Mouse (Mus musculus) hindbrain, embryonic 12.5 days (tissue): ENCODE results near the gene Mmp24. TPM values are rescaled to one million over a fixed set of nuclear protein-coding genes. Genes with fewer than 3 reads are reported as not detected.

Source experiments
- ATAC-seq: fragments of 200-750 bp; cut with Nextera tagmentation; 2 replicates; pipeline ENCODE4 v1.8.0; 2017; ENCODE audit warnings: moderate TSS enrichment; ENCODE audit not compliant: low FRiP score
- H3K27ac ChIP-seq: fragments of 300-500 bp; sonication (generic); 2 replicates; pipeline ENCODE4 v1.5.1; 2016; ENCODE audit warnings: mild to moderate bottlenecking
- H3K27me3 ChIP-seq: fragments of 300-500 bp; sonication (generic); 2 replicates; pipeline ENCODE4 v1.6.1; 2016; ENCODE audit warnings: mild to moderate bottlenecking
- H3K36me3 ChIP-seq: fragments of 300-500 bp; sonication (generic); 2 replicates; pipeline ENCODE4 v1.6.1; 2016; ENCODE audit warnings: mild to moderate bottlenecking
- H3K4me1 ChIP-seq: fragments of 300-500 bp; sonication (generic); 2 replicates; pipeline ENCODE4 v1.6.1; 2016
- H3K4me2 ChIP-seq: fragments of 300-500 bp; sonication (generic); replicated peaks from 2 replicates; pipeline ENCODE4 v1.6.1; 2016; ENCODE audit warnings: mild to moderate bottlenecking
- H3K4me3 ChIP-seq: fragments of 300-500 bp; sonication (generic); 2 replicates; pipeline ENCODE4 v1.5.1; 2016; ENCODE audit warnings: mild to moderate bottlenecking
- H3K9ac ChIP-seq: fragments of 300-500 bp; sonication (generic); 2 replicates; pipeline ENCODE4 v1.6.1; 2016; ENCODE audit warnings: mild to moderate bottlenecking, moderate library complexity
- H3K9me3 ChIP-seq: fragments of 300-500 bp; sonication (generic); replicated peaks from 2 replicates; pipeline ENCODE4 v1.6.1; 2016; ENCODE audit warnings: mild to moderate bottlenecking
- WGBS: fragments of 180-500 bp; shearing (Covaris S2); methylation state at CpG from one replicate; pipeline ENCODE4 v1.1.7; 2016; 5-methylcytosine and 5-hydroxymethylcytosine counted together
- polyA plus RNA-seq: library from polyadenylated mRNA; unstranded; fragments of >200 nt; fragmentation: Nextera tagmentation; extraction: Ambion mirVana; gene quantifications from 2 replicates; pipeline ENCODE4 v1.2.1, GENCODE M21; 2016

Gene Mmp24
- polyA plus RNA-seq, 1 experiment from 2014 or later, result 6.0 TPM

DNA sequence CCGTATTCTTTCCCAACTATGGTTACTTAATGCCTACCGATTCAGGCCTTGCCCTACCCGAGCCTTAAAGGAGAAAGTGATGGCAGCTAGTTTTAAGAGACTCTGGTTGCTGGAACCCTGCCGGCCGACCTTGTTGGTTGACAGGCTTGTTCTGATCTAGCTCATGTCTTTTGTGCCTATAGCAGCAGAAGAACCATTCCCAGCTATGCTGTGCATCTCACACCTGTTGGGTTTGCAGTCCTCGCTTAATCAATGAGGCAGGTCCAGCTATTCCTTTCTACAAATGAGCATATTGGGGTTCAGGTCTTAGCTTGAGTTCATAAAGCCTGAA is 30.7 kb downstream of the Mmp24 start:
- no peak for ATAC-seq
- Histone ChIP-seq H3K27me3 (no peaks in the 10 kb centered on the region), H3K27ac (no peak overlapping the region), H3K9ac (no peak overlapping the region), H3K4me3 (no peak overlapping the region), H3K9me3 (no peaks in the 10 kb centered on the region), H3K4me2 (no peak overlapping the region), H3K4me1 (no peaks in the 10 kb centered on the region), H3K36me3 (peaks cover 8% of the 10 kb centered on the region)
- WGBS, result 85% methylated on average over 6 of the region's 6 CpGs

DNA sequence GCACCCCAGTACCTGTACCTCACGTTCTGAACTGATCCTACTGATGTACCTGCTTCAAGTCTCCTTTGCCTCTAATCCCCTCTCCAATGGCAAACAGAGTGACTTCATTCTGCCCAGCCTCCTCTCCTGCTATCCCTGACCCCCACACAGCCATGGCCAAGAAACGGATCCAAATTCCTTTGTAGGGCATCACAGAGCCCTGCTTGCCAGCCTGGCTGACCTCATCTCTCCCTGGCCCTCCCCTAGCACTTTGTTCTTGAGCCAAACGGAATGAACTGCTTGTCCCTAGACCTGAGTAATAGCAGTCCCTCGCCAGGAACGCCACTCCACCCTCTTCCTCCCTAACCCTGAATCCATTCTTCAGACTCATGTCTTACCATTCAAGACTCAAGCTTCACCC is 31.4 kb downstream of the Mmp24 start:
- 66% methylated on average over 5 of the region's 5 CpGs for WGBS
- no peaks in the 10 kb centered on the region for H3K4me1 ChIP-seq
- H3K9me3 ChIP-seq, result no peaks in the 10 kb centered on the region
- ATAC-seq, result no peak
- 0 out of 2 replicates have a peak, but pooled peaks cover 3% of the 10 kb centered on the region for H3K36me3 ChIP-seq
- H3K9ac ChIP-seq, result no peak overlapping the region
- no peaks in the 10 kb centered on the region for H3K27me3 ChIP-seq
- H3K4me3 ChIP-seq, result no peak overlapping the region
- no peak overlapping the region for H3K4me2 ChIP-seq
- no peak overlapping the region for H3K27ac ChIP-seq

DNA sequence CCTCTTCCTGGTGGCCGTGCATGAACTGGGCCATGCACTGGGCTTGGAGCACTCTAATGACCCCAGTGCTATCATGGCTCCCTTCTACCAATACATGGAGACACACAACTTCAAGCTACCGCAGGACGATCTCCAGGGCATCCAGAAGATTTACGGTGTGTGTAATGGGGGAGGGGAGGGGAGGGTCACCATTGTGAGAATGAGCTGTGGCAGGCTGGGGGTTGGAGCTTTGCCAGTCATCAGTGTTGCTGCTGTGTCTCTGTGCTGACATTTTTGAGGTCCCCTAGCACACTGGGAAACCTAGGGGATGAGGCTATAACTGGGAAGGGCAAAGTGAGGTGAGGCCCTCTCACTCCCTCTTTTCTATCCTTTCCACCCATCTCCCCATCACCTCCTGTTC is 32.3 kb downstream of the Mmp24 start:
- Histone ChIP-seq H3K9ac (no peak overlapping the region), H3K36me3 (no peaks in the 10 kb centered on the region), H3K27ac (no peak overlapping the region), H3K4me2 (no peak overlapping the region), H3K4me3 (no peak overlapping the region), H3K9me3 (no peaks in the 10 kb centered on the region), H3K4me1 (no peaks in the 10 kb centered on the region), H3K27me3 (no peaks in the 10 kb centered on the region)
- ATAC-seq, result no peak
- WGBS, result 84% methylated on average over 4 of the region's 4 CpGs

DNA sequence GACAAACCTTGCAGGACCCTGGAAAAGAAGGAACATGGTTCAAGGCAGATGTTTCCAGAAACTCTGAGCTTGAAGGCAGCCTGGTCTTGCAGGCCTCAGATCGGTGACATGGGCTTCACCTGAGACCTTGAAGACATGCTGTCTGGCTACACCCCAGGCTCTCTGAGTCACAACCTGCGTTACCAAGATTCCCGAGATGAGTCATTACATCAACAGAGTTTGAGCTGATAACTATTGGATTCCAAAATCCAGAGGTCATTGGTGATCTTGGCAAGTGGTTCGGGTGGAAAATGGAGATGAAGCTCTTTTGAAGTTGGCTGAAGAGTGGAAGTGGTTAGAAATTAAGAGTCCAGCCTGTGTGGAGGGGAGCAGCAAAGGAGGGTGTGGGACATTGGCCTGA is 34.5 kb downstream of the Mmp24 start:
- 85% methylated on average over 4 of the region's 4 CpGs for WGBS
- Histone ChIP-seq H3K36me3 (no peaks in the 10 kb centered on the region), H3K4me3 (no peak overlapping the region), H3K9ac (no peak overlapping the region), H3K4me1 (no peaks in the 10 kb centered on the region), H3K9me3 (no peaks in the 10 kb centered on the region), H3K4me2 (no peak overlapping the region), H3K27me3 (no peaks in the 10 kb centered on the region), H3K27ac (no peak overlapping the region)
- no peak for ATAC-seq

DNA sequence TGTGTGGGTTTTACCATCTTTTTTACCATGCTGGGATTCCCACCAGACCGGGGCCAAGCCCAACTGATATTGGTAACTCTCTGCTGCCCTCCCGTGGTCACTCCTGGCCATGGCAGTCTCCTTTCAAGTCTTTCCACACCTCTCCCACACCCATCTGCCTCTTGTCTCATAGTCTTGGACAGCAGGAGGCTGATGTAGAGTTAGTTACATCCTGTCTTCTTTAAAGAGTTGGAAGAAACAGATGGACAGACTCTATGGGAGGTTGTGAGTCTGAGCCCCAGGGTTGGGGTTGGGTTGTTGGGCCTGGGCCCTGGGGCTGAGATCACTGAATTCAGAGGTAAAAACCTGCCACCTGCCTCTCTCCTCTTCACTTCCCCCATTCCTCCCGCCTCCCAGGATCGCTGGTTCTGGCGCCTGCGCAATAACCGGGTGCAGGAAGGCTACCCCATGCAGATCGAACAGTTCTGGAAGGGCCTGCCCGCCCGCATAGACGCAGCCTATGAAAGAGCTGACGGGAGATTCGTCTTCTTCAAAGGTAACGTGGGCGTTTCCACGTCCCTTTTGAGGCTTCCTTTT is 36.8 kb downstream of the Mmp24 start:
- ATAC-seq, result no peak
- no peak overlapping the region for H3K27ac ChIP-seq
- peaks cover 3% of the 10 kb centered on the region; the same call in 1 of the 2 replicates for H3K27me3 ChIP-seq
- H3K9me3 ChIP-seq, result no peaks in the 10 kb centered on the region
- H3K9ac ChIP-seq, result no peak overlapping the region
- no peak overlapping the region for H3K4me2 ChIP-seq
- H3K4me1 ChIP-seq, result no peaks in the 10 kb centered on the region; the same call in 1 of the 2 replicates
- H3K4me3 ChIP-seq, result no peak overlapping the region
- WGBS, result 36% methylated on average over 16 of the region's 16 CpGs
- 0 out of 2 replicates have a peak, but pooled peaks cover 13% of the 10 kb centered on the region for H3K36me3 ChIP-seq

DNA sequence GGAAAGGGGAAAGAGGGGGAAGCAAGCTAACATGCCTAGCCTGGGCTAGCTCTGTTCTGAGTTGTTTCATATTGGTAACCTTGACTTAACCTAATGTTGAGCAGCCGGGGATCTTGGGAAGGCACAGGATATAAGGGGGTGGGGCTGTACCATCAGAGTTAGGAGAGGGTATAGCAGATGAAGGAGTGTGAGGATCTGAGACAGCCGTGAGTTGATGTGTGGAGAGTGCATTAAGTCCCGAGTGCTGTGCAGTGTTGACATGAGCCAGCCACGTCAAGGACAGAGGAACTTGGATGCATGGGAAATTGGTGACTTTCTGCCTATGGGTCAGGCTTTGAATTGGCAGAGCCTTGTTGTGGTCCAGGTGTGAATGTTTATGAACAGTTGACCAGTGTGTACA is 37.5 kb downstream of the Mmp24 start:
- no peak overlapping the region for H3K9ac ChIP-seq
- peaks cover under 1% of the 10 kb centered on the region; the same call in 1 of the 2 replicates for H3K4me1 ChIP-seq
- H3K9me3 ChIP-seq, result no peaks in the 10 kb centered on the region
- H3K27me3 ChIP-seq, result peaks cover 3% of the 10 kb centered on the region; the same call in 1 of the 2 replicates
- no peak for ATAC-seq
- H3K4me3 ChIP-seq, result no peak overlapping the region
- WGBS, result 85% methylated on average over 4 of the region's 4 CpGs
- no peak overlapping the region for H3K4me2 ChIP-seq
- H3K36me3 ChIP-seq, result 0 out of 2 replicates have a peak, but pooled peaks cover 13% of the 10 kb centered on the region
- no peak overlapping the region for H3K27ac ChIP-seq

DNA sequence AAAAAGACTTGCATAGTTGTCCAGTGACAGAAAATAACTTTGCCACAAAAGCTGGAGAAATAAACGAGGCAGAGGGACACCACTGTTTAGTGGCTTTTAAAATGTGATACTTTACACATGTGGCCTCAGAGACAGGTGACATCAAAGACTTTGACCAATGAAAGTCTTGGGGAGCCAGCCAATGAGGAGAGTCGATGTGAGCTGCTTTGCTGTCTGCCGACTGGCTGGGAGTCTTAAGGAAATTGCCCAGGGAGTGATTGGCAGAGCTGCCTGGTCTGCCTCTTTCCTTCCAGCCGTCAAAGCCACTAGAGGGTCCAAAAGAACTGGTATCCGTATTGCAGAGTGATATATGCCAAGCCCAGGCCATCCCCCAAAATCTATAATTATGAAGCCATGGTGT is 39.7 kb downstream of the Mmp24 start:
- H3K27me3 ChIP-seq, result peaks cover 3% of the 10 kb centered on the region; the same call in 1 of the 2 replicates
- H3K27ac ChIP-seq, result no peak overlapping the region
- WGBS, result 34% methylated on average over 5 of the region's 5 CpGs
- H3K4me1 ChIP-seq, result peaks cover 22% of the 10 kb centered on the region
- H3K9me3 ChIP-seq, result no peaks in the 10 kb centered on the region
- no peak for ATAC-seq
- H3K36me3 ChIP-seq, result 0 out of 2 replicates have a peak, but pooled peaks cover 13% of the 10 kb centered on the region
- no peak overlapping the region for H3K4me2 ChIP-seq
- no peak overlapping the region for H3K4me3 ChIP-seq
- H3K9ac ChIP-seq, result no peak overlapping the region

DNA sequence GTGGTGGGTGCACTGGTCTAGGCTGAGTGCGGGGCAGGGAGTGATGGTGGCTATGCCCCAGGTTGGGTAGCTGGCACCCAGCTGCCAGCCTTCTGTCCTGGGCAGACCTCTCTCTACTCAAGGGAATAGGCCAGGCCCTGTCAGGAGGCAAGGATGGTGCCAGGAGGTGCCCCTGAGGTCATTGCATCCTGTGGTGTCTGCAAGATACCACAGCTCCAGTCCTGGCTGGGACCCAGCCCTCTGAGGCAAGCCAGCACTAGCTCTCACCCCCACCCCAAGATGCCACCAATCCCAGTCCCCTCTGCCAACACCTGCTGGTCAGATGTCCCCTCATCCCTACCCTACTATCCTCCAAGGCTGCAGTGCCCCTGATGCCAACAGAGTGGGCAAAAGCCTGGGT is 41.0 kb downstream of the Mmp24 start:
- H3K4me2 ChIP-seq, result no peak overlapping the region
- WGBS, result 100% methylated on average over 1 of the region's 1 CpGs

DNA sequence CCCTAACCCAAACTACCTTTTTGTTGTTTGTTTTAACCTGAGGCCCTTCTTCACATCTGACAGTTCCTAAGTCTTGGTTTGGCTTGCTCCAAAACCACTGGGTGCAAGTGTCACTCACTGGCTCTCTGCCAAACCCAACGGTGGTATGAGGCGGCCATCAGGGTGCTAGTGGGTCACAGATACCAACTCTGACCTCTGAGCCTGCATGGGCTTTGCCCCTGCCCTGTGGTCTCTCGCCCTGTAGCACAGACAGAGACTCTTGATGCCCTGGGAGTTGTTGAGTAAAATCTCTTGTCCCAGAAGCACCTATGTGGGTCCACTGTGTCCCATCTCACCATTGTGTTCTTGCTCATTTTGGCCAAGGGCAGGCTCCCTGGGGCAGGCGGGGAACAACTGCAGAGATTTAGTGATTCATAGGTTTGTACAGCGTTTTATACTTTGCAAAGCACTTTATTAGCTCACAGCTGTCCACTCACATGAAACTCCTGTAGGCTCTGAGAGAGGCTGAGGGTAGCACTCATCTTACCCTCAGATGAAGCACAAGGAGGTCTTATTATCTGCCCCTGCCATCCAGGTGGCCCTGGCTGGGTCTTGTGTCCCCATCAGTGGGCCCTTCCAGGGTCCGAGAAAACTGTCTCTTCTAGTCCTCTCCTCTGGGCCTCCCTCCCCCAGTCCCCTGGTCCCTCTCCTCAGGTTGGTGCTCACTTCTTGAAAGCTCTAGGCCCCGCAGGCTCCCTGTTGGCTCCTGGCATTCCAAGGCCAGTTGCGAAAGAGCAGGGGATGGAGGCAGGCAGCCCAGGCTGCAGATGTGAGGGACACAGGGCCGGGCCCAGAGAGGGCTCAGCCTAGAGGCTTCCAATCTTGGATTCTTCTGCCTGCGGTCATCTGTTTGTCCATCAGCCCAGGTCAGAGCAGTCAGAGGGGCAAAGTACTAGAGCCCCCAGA is 42.4 kb downstream of the Mmp24 start:
- 78% methylated on average over 10 of the region's 10 CpGs for WGBS
- H3K27me3 ChIP-seq, result peaks cover 3% of the 10 kb centered on the region; the same call in 1 of the 2 replicates
- H3K27ac ChIP-seq, result peak overlapping the region; percentile 40; the same call in 1 of the 2 replicates
- 0 out of 2 replicates have a peak overlapping the region, but pooled peaks have one; percentile 83 for H3K9ac ChIP-seq
- peaks cover 35% of the 10 kb centered on the region for H3K36me3 ChIP-seq
- peak overlapping the region; percentile 50; the same call in 1 of the 2 replicates for H3K4me3 ChIP-seq
- H3K4me1 ChIP-seq, result peaks cover 22% of the 10 kb centered on the region
- peak overlapping the region; percentile 83 for H3K4me2 ChIP-seq
- ATAC-seq, result no peak
- no peaks in the 10 kb centered on the region for H3K9me3 ChIP-seq

More for the DNA sequence above, 41.0 kb downstream of the Mmp24 start:
- H3K4me3 ChIP-seq, result no peak overlapping the region
- H3K36me3 ChIP-seq, result peaks cover 23% of the 10 kb centered on the region
- ATAC-seq, result no peak
- H3K9ac ChIP-seq, result no peak overlapping the region
- peaks cover 3% of the 10 kb centered on the region; the same call in 1 of the 2 replicates for H3K27me3 ChIP-seq
- no peaks in the 10 kb centered on the region for H3K9me3 ChIP-seq
- no peak overlapping the region for H3K27ac ChIP-seq
- peaks cover 22% of the 10 kb centered on the region for H3K4me1 ChIP-seq

DNA sequence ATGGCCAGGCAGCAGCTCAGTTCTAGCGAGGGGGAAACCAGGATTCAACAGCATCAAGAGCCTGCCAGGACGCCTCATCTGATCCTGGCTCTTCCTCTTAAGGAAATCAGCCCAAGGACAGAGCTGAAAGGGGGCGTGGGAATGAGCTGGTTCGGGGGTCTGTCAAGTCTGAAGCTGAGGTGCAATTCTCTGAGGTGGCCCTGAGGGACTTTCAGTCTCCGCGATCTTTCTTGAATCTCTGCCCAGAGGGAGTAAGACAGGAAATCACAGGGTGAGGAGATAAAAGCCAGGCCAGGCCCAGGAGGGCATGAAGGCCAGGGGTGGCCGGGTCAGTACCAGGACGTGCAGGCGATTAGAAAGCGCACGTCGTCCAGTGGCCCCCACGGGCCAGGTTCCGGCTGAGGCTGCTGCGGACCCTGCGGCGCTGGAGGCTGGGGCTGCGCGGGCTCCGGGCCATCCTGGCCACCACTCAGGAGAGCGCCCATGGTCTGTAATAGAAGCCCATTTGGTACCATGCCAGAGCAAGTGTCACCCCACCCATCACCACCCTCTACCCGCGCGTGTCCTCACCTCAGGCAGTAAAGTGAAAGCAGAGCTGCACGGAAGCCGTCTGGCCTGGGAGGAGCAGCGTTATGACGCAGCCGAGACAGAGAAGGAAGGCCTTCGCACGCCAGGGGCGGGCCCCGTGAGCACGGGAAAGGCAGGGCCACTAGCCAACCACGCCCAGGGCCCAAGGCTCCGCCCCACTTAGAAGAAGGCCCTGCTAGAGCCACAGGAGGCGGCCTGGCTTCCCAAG is 43.7 kb downstream of the Mmp24 start:
- H3K36me3 ChIP-seq, result peaks cover 47% of the 10 kb centered on the region
- H3K27me3 ChIP-seq, result peaks cover 3% of the 10 kb centered on the region; the same call in 1 of the 2 replicates
- H3K9ac ChIP-seq, result peak overlapping the region; percentile 83
- peak overlapping the region; percentile 83 for H3K4me2 ChIP-seq
- peak overlapping the region; percentile 79 for H3K27ac ChIP-seq
- peak; percentile 92 for ATAC-seq
- 3% methylated on average over 37 of the region's 37 CpGs for WGBS
- H3K4me3 ChIP-seq, result peak overlapping the region; percentile 50
- no peaks in the 10 kb centered on the region for H3K9me3 ChIP-seq
- H3K4me1 ChIP-seq, result peaks cover 22% of the 10 kb centered on the region

DNA sequence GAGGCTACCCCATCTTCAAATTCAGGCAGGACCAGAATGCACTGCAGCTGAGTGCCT is 44.1 kb downstream of the Mmp24 start, which contains the start of gene BC029722:
TSS of gene BC029722 (minus strand) at position 35 of the 57 bp plus-strand sequence.
- peaks cover 22% of the 10 kb centered on the region for H3K4me1 ChIP-seq
- peak within 1 kb of the TSS; percentile 83 for H3K9ac ChIP-seq
- no peaks in the 10 kb centered on the region for H3K9me3 ChIP-seq
- ATAC-seq, result no peak
- peak within 1 kb of the TSS; percentile 83 for H3K4me2 ChIP-seq
- peaks cover 3% of the 10 kb centered on the region; the same call in 1 of the 2 replicates for H3K27me3 ChIP-seq
- peak within 1 kb of the TSS; percentile 50 for H3K4me3 ChIP-seq
- peaks cover 48% of the 10 kb centered on the region for H3K36me3 ChIP-seq
- peak within 1 kb of the TSS; percentile 79 for H3K27ac ChIP-seq
